Mouse (Mus musculus) adrenal gland, adult 8-10 months (tissue): Measurements from ENCODE around the gene Acsl5. TPM values are rescaled to one million over a fixed set of nuclear protein-coding genes. Genes with fewer than 3 reads are reported as not detected.
A peak's percentile ranks its signal among the peaks of the same experiment; 100 is the strongest.

Experiments used
- DNase-seq: peaks from one replicate; pipeline ENCODE4 v3.0.0; 2022
- total RNA-seq, 4 experiments: library from RNA; stranded (reverse); gene quantifications; 2 replicates each; pipeline ENCODE4 v1.2.4; 2022

Gene Acsl5
- total RNA-seq, 4 experiments from 2014 or later: 47.1 to 132 (median 70.1) TPM

- no peak for DNase-seq
Observed at GRCm38 (mm10) chr19:55286034-55286433, 34.3 kb downstream of the Acsl5 start.

GRCm38 (mm10) chr19:55288974-55289373 lies 37.2 kb downstream of the Acsl5 start:
- no peak for DNase-seq

- no peak for DNase-seq
Observed at GRCm38 (mm10) chr19:55290621-55291270, 39.0 kb downstream of the Acsl5 start.

GRCm38 (mm10) chr19:55292210-55292850 lies 40.6 kb downstream of the Acsl5 start:
- no peak for DNase-seq

GRCm38 (mm10) chr19:55293175-55293574 lies 41.4 kb downstream of the Acsl5 start:
- no peak for DNase-seq

- no peak for DNase-seq
Observed at GRCm38 (mm10) chr19:55295075-55295474, 43.3 kb downstream of the Acsl5 start.

GRCm38 (mm10) chr19:55295556-55295955 lies 43.8 kb downstream of the Acsl5 start:
- no peak for DNase-seq

GRCm38 (mm10) chr19:55296301-55296700 lies 44.6 kb downstream of the Acsl5 start:
- DNase-seq: peak; percentile 37

GRCm38 (mm10) chr19:55297489-55297888 lies 45.8 kb downstream of the Acsl5 start:
- no peak for DNase-seq

GRCm38 (mm10) chr19:55297961-55298360 lies 46.2 kb downstream of the Acsl5 start:
- no peak for DNase-seq

GRCm38 (mm10) chr19:55299378-55299777 lies 47.6 kb downstream of the Acsl5 start:
- DNase-seq: no peak

GRCm38 (mm10) chr19:55300525-55300924 lies 48.8 kb downstream of the Acsl5 start:
- DNase-seq: no peak

GRCm38 (mm10) chr19:55305024-55305423 lies 53.3 kb downstream of the Acsl5 start:
- no peak for DNase-seq

- DNase-seq: no peak
Observed at GRCm38 (mm10) chr19:55311874-55312273, 60.1 kb downstream of the Acsl5 start.

GRCm38 (mm10) chr19:55313649-55314048 lies 61.9 kb downstream of the Acsl5 start:
- no peak for DNase-seq

GRCm38 (mm10) chr19:55315452-55316108 lies 63.8 kb downstream of the Acsl5 start, which contains the start of gene Zdhhc6:
Zdhhc6 (minus strand) TSS chr19:55316032.
- peak; percentile 60 for DNase-seq

GRCm38 (mm10) chr19:55316109-55316714 lies 64.5 kb downstream of the Acsl5 start, which contains the start of gene Vti1a:
Vti1a (plus strand) TSS chr19:55316295.
- peak; percentile 75 for DNase-seq

GRCm38 (mm10) chr19:55316901-55317300 lies 65.2 kb downstream of the Acsl5 start:
- no peak for DNase-seq

GRCm38 (mm10) chr19:55319036-55319435 lies 67.3 kb downstream of the Acsl5 start:
- no peak for DNase-seq

GRCm38 (mm10) chr19:55319521-55319920 lies 67.8 kb downstream of the Acsl5 start:
- DNase-seq: peak; percentile 13

- no peak for DNase-seq
Observed at GRCm38 (mm10) chr19:55322604-55323003, 70.9 kb downstream of the Acsl5 start.

GRCm38 (mm10) chr19:55327510-55327909 lies 75.8 kb downstream of the Acsl5 start:
- no peak for DNase-seq

- DNase-seq: no peak
Observed at GRCm38 (mm10) chr19:55331776-55332175, 80.0 kb downstream of the Acsl5 start.
